In genomic region chr15:90333766-90334165, GRCm38 (mm10) we compare ENCODE assay signal across 16 mouse cellular contexts.
DNase-seq lines count a peak whose midpoint lies in the region; ATAC-seq and TF ChIP-seq lines count a peak whose summit lies in the region.
"Had no signal": no experiment of that assay in that cellular context is flagged by ENCODE, and none has a peak within 500 bp of the region (broad histone marks: within the 10 kb centered on the region; RNA-seq: fewer than 3 reads in every experiment).

No protein-coding gene starts in this region.

- no peak overlapping the region for H3K9ac ChIP-seq in hindbrain, postnatal 0 days (replicated peaks; ENCODE audit: low read length)
- no peak overlapping the region for H3K9ac ChIP-seq in hindbrain, embryonic 12.5 days
- no peak overlapping the region for H3K9ac ChIP-seq in midbrain, embryonic 11.5 days (ENCODE audit: low read length)
- H3K9ac ChIP-seq in midbrain, embryonic 14.5 days (replicated peaks; ENCODE audit: low read length) = no peak overlapping the region
- no peak overlapping the region for H3K9ac ChIP-seq in stomach, embryonic 16.5 days (ENCODE audit: low read length)
- H3K9ac ChIP-seq: embryonic facial prominence, embryonic 13.5 days had no signal

- H3K27me3 ChIP-seq in hindbrain, postnatal 0 days (ENCODE audit: insufficient read depth, low read length) = no peaks in the 10 kb centered on the region
- H3K27me3 ChIP-seq in hindbrain, embryonic 12.5 days = no peaks in the 10 kb centered on the region
- no peaks in the 10 kb centered on the region for H3K27me3 ChIP-seq in midbrain, embryonic 11.5 days (ENCODE audit: control insufficient read depth, insufficient read depth, low read length)
- no peaks in the 10 kb centered on the region for H3K27me3 ChIP-seq in midbrain, embryonic 14.5 days (ENCODE audit: control insufficient read depth, insufficient read depth, low read length)
- H3K27me3 ChIP-seq in stomach, embryonic 16.5 days (ENCODE audit: control insufficient read depth, insufficient read depth, low read length) = no peaks in the 10 kb centered on the region
- H3K27me3 ChIP-seq: embryonic facial prominence, embryonic 13.5 days had no signal

- 44% methylated on average over 1 of the region's 1 CpGs for WGBS in hindbrain, postnatal 0 days
- 42% methylated on average over 1 of the region's 1 CpGs for WGBS in hindbrain, embryonic 12.5 days
- WGBS in midbrain, embryonic 11.5 days = 59% methylated on average over 1 of the region's 1 CpGs
- 60% methylated on average over 1 of the region's 1 CpGs for WGBS in midbrain, embryonic 14.5 days
- 29% methylated on average over 1 of the region's 1 CpGs for WGBS in stomach, embryonic 16.5 days

- intact Hi-C loops in left cerebral cortex, adult 2 months (cut with DNase I) = no loop called here

- no peak overlapping the region for H3K4me2 ChIP-seq in hindbrain, postnatal 0 days (ENCODE audit: low read depth, low read length)
- no peak overlapping the region for H3K4me2 ChIP-seq in hindbrain, embryonic 12.5 days (replicated peaks)
- H3K4me2 ChIP-seq in midbrain, embryonic 11.5 days = no peak overlapping the region
- H3K4me2 ChIP-seq in midbrain, embryonic 14.5 days (ENCODE audit: low read length) = no peak overlapping the region
- no peak overlapping the region for H3K4me2 ChIP-seq in stomach, embryonic 16.5 days (ENCODE audit: low read depth, low read length)
- H3K4me2 ChIP-seq: embryonic facial prominence, embryonic 13.5 days had no signal

- no peaks in the 10 kb centered on the region for H3K4me1 ChIP-seq in hindbrain, postnatal 0 days (ENCODE audit: insufficient read depth, low read length)
- peaks cover 13% of the 10 kb centered on the region for H3K4me1 ChIP-seq in hindbrain, embryonic 12.5 days
- peaks cover 6% of the 10 kb centered on the region; the same call in 1 of the 2 replicates for H3K4me1 ChIP-seq in midbrain, embryonic 11.5 days (ENCODE audit: control insufficient read depth, insufficient read depth, low read length)
- H3K4me1 ChIP-seq in midbrain, embryonic 14.5 days (ENCODE audit: control insufficient read depth, insufficient read depth, low read length) = no peaks in the 10 kb centered on the region; the same call in 1 of the 2 replicates
- peaks cover 2% of the 10 kb centered on the region; the same call in 1 of the 2 replicates for H3K4me1 ChIP-seq in stomach, embryonic 16.5 days (ENCODE audit: control insufficient read depth, insufficient read depth, low read length)

- peak; percentile 24 for DNase-seq in hindbrain, postnatal 0 days (ENCODE audit: low spot score)
- DNase-seq in midbrain, embryonic 11.5 days (ENCODE audit: low spot score, missing footprints) = peak; percentile 85
- DNase-seq in midbrain, embryonic 14.5 days = no peak
- peak; percentile 33 for DNase-seq in hindlimb bud, embryonic 11.5 days (ENCODE audit: extremely low spot score, low read depth, low spot score)
- DNase-seq in spleen, postnatal 4 days (ENCODE audit: low spot score in 2 of 2) = no peak
- DNase-seq in left cerebral cortex, adult 2 months (ENCODE audit: extremely low spot score in 1 of 2, low spot score in 2 of 2) = no peak
- DNase-seq: adrenal gland, postnatal 36 days; cerebellum, adult 11-12 months; kidney, adult 11 months; layer of hippocampus, adult 9-11 months; lung, postnatal 10 days; right cerebral cortex, postnatal 25 days; thymus, postnatal 36 days had no signal

- H3K4me3 ChIP-seq in hindbrain, postnatal 0 days (ENCODE audit: low read length) = no peak overlapping the region
- no peak overlapping the region for H3K4me3 ChIP-seq in hindbrain, embryonic 12.5 days
- no peak overlapping the region for H3K4me3 ChIP-seq in midbrain, embryonic 11.5 days (ENCODE audit: low read depth, low read length)
- no peak overlapping the region for H3K4me3 ChIP-seq in midbrain, embryonic 14.5 days (replicated peaks; ENCODE audit: low read depth, low read length)
- H3K4me3 ChIP-seq in stomach, embryonic 16.5 days (replicated peaks; ENCODE audit: low read length) = no peak overlapping the region
- no peak overlapping the region for H3K4me3 ChIP-seq in left cerebral cortex, adult 2 months
- H3K4me3 ChIP-seq: embryonic facial prominence, embryonic 13.5 days had no signal

- no peaks in the 10 kb centered on the region for H3K36me3 ChIP-seq in hindbrain, postnatal 0 days (ENCODE audit: insufficient read depth, low read length)
- no peaks in the 10 kb centered on the region for H3K36me3 ChIP-seq in hindbrain, embryonic 12.5 days
- H3K36me3 ChIP-seq in midbrain, embryonic 11.5 days (ENCODE audit: control insufficient read depth, insufficient read depth, low read length) = no peaks in the 10 kb centered on the region
- H3K36me3 ChIP-seq in midbrain, embryonic 14.5 days (ENCODE audit: control insufficient read depth, insufficient read depth, low read length) = no peaks in the 10 kb centered on the region
- H3K36me3 ChIP-seq in stomach, embryonic 16.5 days (ENCODE audit: control insufficient read depth, insufficient read depth, low read length) = no peaks in the 10 kb centered on the region
- H3K36me3 ChIP-seq: embryonic facial prominence, embryonic 13.5 days had no signal

- no peak for ATAC-seq in hindbrain, postnatal 0 days
- no peak for ATAC-seq in hindbrain, embryonic 12.5 days (ENCODE audit: low FRiP score)
- ATAC-seq in midbrain, embryonic 11.5 days (ENCODE audit: low FRiP score) = peak; percentile 38; the same call in 1 of the 2 replicates
- ATAC-seq in midbrain, embryonic 14.5 days (ENCODE audit: low FRiP score, low TSS enrichment) = no peak
- 0 out of 2 replicates have a peak, but pooled peaks have one; percentile 47 for ATAC-seq in stomach, embryonic 16.5 days (ENCODE audit: insufficient read depth, low FRiP score)

- H3K9me3 ChIP-seq in hindbrain, postnatal 0 days (ENCODE audit: low read length) = no peaks in the 10 kb centered on the region
- H3K9me3 ChIP-seq in hindbrain, embryonic 12.5 days (replicated peaks) = no peaks in the 10 kb centered on the region
- no peaks in the 10 kb centered on the region for H3K9me3 ChIP-seq in midbrain, embryonic 11.5 days (ENCODE audit: control insufficient read depth, low read length)
- H3K9me3 ChIP-seq in midbrain, embryonic 14.5 days (ENCODE audit: control insufficient read depth, low read length) = no peaks in the 10 kb centered on the region
- no peaks in the 10 kb centered on the region for H3K9me3 ChIP-seq in stomach, embryonic 16.5 days (replicated peaks; ENCODE audit: control insufficient read depth, low read length)
- H3K9me3 ChIP-seq: embryonic facial prominence, embryonic 13.5 days had no signal

- TF ChIP-seq CTCF in hindbrain, postnatal 0 days (IDR thresholded peaks at IDR 0.05; ENCODE audit: low read depth) = no peak
- TF ChIP-seq CTCF in left cerebral cortex, adult 2 months (IDR thresholded peaks at IDR 0.05) = no peak

- no peak overlapping the region for H3K27ac ChIP-seq in hindbrain, postnatal 0 days
- H3K27ac ChIP-seq in hindbrain, embryonic 12.5 days = no peak overlapping the region
- H3K27ac ChIP-seq in midbrain, embryonic 11.5 days (ENCODE audit: low read depth, low read length) = 0 out of 2 replicates have a peak overlapping the region, but pooled peaks have one; percentile 25
- H3K27ac ChIP-seq in midbrain, embryonic 14.5 days (replicated peaks; ENCODE audit: low read depth, low read length) = no peak overlapping the region
- H3K27ac ChIP-seq in stomach, embryonic 16.5 days (ENCODE audit: low read length) = no peak overlapping the region
- H3K27ac ChIP-seq in left cerebral cortex, adult 2 months = no peak overlapping the region
- H3K27ac ChIP-seq: embryonic facial prominence, embryonic 13.5 days had no signal

Comparison
In these comparisons a context has a peak if more than half of its experiments do, and no peak if none do; other contexts are left out.
1. ATAC-seq: peak in midbrain, embryonic 11.5 days (single experiment) and stomach, embryonic 16.5 days (single experiment); none in hindbrain, postnatal 0 days (single experiment), hindbrain, embryonic 12.5 days (single experiment) and midbrain, embryonic 14.5 days (single experiment).
2. DNase-seq: peak in hindbrain, postnatal 0 days (single experiment), midbrain, embryonic 11.5 days (single experiment) and hindlimb bud, embryonic 11.5 days (single experiment); none in midbrain, embryonic 14.5 days (single experiment), spleen, postnatal 4 days (0 of 2) and left cerebral cortex, adult 2 months (0 of 2).